Mouse (Mus musculus) liver, embryonic 14.5 days (tissue): ENCODE data around the gene Ssh2.

Experiments
- CTCF ChIP-seq: IDR thresholded peaks from 2 replicates; pipeline ENCODE4 v1.5.1; 2016; ENCODE audit warnings: antibody characterized with exemption, low read depth, control low read depth
- EP300 ChIP-seq: IDR thresholded peaks from 2 replicates; pipeline ENCODE4 v1.6.1; 2016; ENCODE audit warnings: antibody characterized with exemption, low read depth

DNA sequence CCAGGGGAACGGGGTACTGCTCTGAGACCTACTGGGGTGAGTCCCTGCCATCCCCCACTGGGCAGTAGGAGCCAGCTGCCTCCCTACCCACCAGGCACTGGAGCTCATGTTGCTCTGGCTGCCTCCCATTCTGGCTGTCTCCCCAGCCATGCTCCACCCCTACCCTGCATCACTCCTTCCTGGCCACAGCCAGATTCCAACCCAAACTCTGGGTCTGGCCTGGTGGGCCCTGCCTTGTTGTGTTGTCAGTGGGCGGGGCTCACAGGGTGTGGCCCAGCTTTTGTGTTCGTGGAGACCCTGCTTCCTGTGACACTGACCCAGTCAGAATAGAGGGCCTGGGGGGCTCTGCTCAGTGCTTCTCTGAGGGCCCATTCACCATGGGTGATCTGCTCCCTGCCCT, 287.4 kb downstream of the Ssh2 start:
- no peak for TF ChIP-seq CTCF
- no peak for TF ChIP-seq EP300
